Mouse (Mus musculus) limb, embryonic 15.5 days (tissue): Measurements from ENCODE around the gene Tiam2. TPM values are rescaled to one million over a fixed set of nuclear protein-coding genes. Genes with fewer than 3 reads are reported as not detected.

Experiments used
- ATAC-seq: fragments of 200-750 bp; cut with Nextera tagmentation; 2 replicates; pipeline ENCODE4 v1.8.0; 2017; ENCODE audit warnings: low read depth, moderate TSS enrichment; ENCODE audit not compliant: insufficient number of reproducible peaks, low FRiP score, low TSS enrichment
- H3K27ac ChIP-seq: fragments of 300-500 bp; sonication (generic); 2 replicates; pipeline ENCODE4 v1.5.1; 2015; ENCODE audit warnings: moderate library complexity, mild to moderate bottlenecking, inconsistent platforms
- H3K27me3 ChIP-seq: fragments of 300-500 bp; sonication (generic); 2 replicates; pipeline ENCODE4 v1.6.1; 2015; ENCODE audit warnings: inconsistent platforms
- H3K36me3 ChIP-seq: fragments of 300-500 bp; sonication (generic); 2 replicates; pipeline ENCODE4 v1.6.1; 2015; ENCODE audit warnings: inconsistent platforms
- H3K4me1 ChIP-seq: fragments of 300-500 bp; sonication (generic); 2 replicates; pipeline ENCODE4 v1.6.1; 2015; ENCODE audit warnings: inconsistent platforms
- H3K4me2 ChIP-seq: fragments of 300-500 bp; sonication (generic); 2 replicates; pipeline ENCODE4 v1.6.1; 2015; ENCODE audit warnings: mild to moderate bottlenecking, inconsistent platforms
- H3K4me3 ChIP-seq: fragments of 300-500 bp; sonication (generic); 2 replicates; pipeline ENCODE4 v1.5.1; 2015; ENCODE audit warnings: mild to moderate bottlenecking, inconsistent platforms
- H3K9ac ChIP-seq: fragments of 300-500 bp; sonication (generic); 2 replicates; pipeline ENCODE4 v1.6.1; 2015; ENCODE audit warnings: inconsistent platforms
- H3K9me3 ChIP-seq: fragments of 300-500 bp; sonication (generic); 2 replicates; pipeline ENCODE4 v1.6.1; 2016; ENCODE audit warnings: inconsistent platforms
- WGBS: fragments of 180-500 bp; shearing (Covaris S2); methylation state at CpG from one replicate; pipeline ENCODE4 v1.1.7; 2015; 5-methylcytosine and 5-hydroxymethylcytosine counted together
- polyA plus RNA-seq: library from polyadenylated mRNA; unstranded; fragments of >200 nt; fragmentation: Nextera tagmentation; extraction: Ambion mirVana; gene quantifications from 2 replicates; pipeline ENCODE4 v1.2.1, GENCODE M21; 2015

Gene Tiam2
- polyA plus RNA-seq, 1 experiment from 2014 or later: 19.2 TPM

GRCm38 (mm10) chr17:3491667-3492066 lies 165.3 kb downstream of the Tiam2 start:
- Histone ChIP-seq H3K27ac (no peak overlapping the region), H3K4me1 (0 out of 2 replicates have a peak, but pooled peaks cover 3% of the 10 kb centered on the region), H3K4me3 (no peak overlapping the region), H3K27me3 (no peaks in the 10 kb centered on the region), H3K36me3 (peaks cover 30% of the 10 kb centered on the region), H3K4me2 (no peak overlapping the region), H3K9me3 (no peaks in the 10 kb centered on the region), H3K9ac (no peak overlapping the region)
- ATAC-seq: no peak
- 91% methylated on average over 6 of the region's 6 CpGs for WGBS

- no peak overlapping the region for H3K4me3 ChIP-seq
- H3K9me3 ChIP-seq: no peaks in the 10 kb centered on the region
- H3K36me3 ChIP-seq: peaks cover 14% of the 10 kb centered on the region
- ATAC-seq: no peak
- no peak overlapping the region for H3K27ac ChIP-seq
- H3K9ac ChIP-seq: no peak overlapping the region
- no peaks in the 10 kb centered on the region for H3K27me3 ChIP-seq
- no peak overlapping the region for H3K4me2 ChIP-seq
- H3K4me1 ChIP-seq: 0 out of 2 replicates have a peak, but pooled peaks cover 3% of the 10 kb centered on the region
- WGBS: 55% methylated on average over 2 of the region's 2 CpGs
Observed at GRCm38 (mm10) chr17:3495576-3495975, 169.2 kb downstream of the Tiam2 start.

DNA sequence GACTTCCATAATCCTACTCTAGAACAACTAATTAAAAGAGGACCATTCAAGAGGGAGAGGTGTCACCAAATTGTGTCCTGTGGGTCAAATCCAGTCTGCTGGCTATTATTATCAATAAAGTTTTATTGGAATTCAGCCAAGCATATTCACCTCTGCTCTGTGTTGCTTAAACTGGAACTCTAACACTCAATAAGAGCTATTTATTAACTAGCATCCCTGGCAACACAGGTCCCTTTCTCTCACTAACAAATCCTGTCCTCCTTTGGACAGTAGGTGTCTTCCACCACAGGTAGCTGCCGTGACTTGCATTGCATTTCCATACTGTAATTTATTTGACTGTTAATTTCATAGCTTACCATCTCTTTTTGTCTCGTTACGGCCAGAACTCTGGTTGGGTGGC lies 169.7 kb downstream of the Tiam2 start:
- peaks cover 14% of the 10 kb centered on the region for H3K36me3 ChIP-seq
- no peaks in the 10 kb centered on the region for H3K27me3 ChIP-seq
- no peak overlapping the region for H3K27ac ChIP-seq
- H3K4me1 ChIP-seq: 0 out of 2 replicates have a peak, but pooled peaks cover 3% of the 10 kb centered on the region
- H3K4me3 ChIP-seq: no peak overlapping the region
- no peak for ATAC-seq
- no peak overlapping the region for H3K4me2 ChIP-seq
- WGBS: 80% methylated on average over 3 of the region's 3 CpGs
- H3K9me3 ChIP-seq: no peaks in the 10 kb centered on the region
- no peak overlapping the region for H3K9ac ChIP-seq

DNA sequence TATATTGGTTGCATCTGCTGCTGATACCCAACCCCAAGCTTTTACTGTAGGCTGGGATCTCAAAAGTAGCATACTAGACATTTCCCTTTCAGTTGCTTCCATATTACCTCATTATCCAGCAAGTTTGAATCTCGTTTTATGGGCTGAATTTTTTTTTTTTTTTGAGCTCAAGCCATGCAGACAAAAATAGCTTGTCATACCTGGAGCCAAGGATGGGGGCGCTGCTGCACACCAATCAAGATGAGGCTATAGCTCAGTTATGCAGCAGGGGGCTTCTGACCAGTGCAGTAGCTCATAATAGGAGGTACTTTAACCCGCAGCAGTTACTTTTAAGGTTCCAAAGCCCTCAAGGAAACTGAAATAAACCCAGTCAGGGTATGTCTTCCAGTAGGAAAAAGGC lies 171.7 kb downstream of the Tiam2 start:
- Histone ChIP-seq H3K4me1 (0 out of 2 replicates have a peak, but pooled peaks cover 3% of the 10 kb centered on the region), H3K9me3 (no peaks in the 10 kb centered on the region), H3K36me3 (peaks cover 21% of the 10 kb centered on the region), H3K9ac (no peak overlapping the region), H3K27ac (no peak overlapping the region), H3K4me3 (no peak overlapping the region), H3K27me3 (no peaks in the 10 kb centered on the region), H3K4me2 (no peak overlapping the region)
- no peak for ATAC-seq
- 26% methylated on average over 3 of the region's 3 CpGs for WGBS

DNA sequence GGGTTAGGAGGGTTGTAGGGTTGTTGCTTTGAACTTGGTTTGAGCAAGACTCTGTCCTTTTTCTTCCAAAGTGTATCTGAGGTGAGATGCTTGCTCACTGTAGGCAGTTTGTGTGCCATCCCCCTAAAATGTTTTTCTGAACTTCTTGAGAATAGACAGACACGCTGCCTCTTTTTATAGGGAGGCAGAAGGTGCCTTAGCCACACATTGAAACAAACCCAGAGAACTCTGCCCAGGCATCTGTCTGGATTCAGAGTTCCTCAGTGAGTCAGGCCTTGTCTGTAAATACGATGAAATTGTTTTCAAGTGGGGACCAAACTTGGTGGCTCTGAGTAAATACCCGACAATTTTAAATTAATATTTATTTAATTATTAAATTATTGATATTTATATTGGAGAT lies 172.2 kb downstream of the Tiam2 start:
- no peaks in the 10 kb centered on the region for H3K9me3 ChIP-seq
- H3K4me2 ChIP-seq: no peak overlapping the region
- H3K4me1 ChIP-seq: 0 out of 2 replicates have a peak, but pooled peaks cover 3% of the 10 kb centered on the region
- ATAC-seq: no peak
- H3K27ac ChIP-seq: no peak overlapping the region
- 92% methylated on average over 3 of the region's 3 CpGs for WGBS
- H3K4me3 ChIP-seq: no peak overlapping the region
- no peaks in the 10 kb centered on the region for H3K27me3 ChIP-seq
- H3K36me3 ChIP-seq: peaks cover 26% of the 10 kb centered on the region
- no peak overlapping the region for H3K9ac ChIP-seq

DNA sequence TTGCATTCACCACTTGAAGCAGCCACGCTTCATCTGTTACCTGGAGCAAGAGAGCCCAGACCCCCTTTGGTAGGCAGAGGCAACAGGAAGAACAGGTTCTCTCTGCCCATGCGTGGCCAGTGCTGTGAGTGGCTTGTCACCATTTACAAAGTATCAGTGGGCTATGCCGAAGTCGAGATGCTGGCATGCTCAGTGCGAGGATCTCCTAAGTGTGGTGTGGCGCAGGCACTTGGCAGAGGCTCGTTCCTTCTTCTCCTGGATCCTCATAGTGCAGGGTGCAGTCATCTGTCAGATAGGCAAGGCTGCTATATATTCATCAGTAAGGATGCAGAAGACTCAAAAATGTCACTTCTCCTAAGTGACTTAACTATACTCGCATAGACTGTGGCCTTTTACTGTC lies 173.1 kb downstream of the Tiam2 start:
- H3K9me3 ChIP-seq: no peaks in the 10 kb centered on the region
- no peak overlapping the region for H3K9ac ChIP-seq
- H3K36me3 ChIP-seq: peaks cover 35% of the 10 kb centered on the region
- WGBS: 90% methylated on average over 8 of the region's 8 CpGs
- no peak overlapping the region for H3K4me2 ChIP-seq
- no peak overlapping the region for H3K27ac ChIP-seq
- 0 out of 2 replicates have a peak, but pooled peaks cover 3% of the 10 kb centered on the region for H3K4me1 ChIP-seq
- H3K4me3 ChIP-seq: no peak overlapping the region
- H3K27me3 ChIP-seq: no peaks in the 10 kb centered on the region
- no peak for ATAC-seq

GRCm38 (mm10) chr17:3500076-3500475 lies 173.7 kb downstream of the Tiam2 start:
- H3K4me2 ChIP-seq: no peak overlapping the region
- no peaks in the 10 kb centered on the region for H3K9me3 ChIP-seq
- 88% methylated on average over 6 of the region's 6 CpGs for WGBS
- no peaks in the 10 kb centered on the region for H3K27me3 ChIP-seq
- H3K36me3 ChIP-seq: peaks cover 35% of the 10 kb centered on the region
- no peak overlapping the region for H3K27ac ChIP-seq
- H3K4me1 ChIP-seq: 0 out of 2 replicates have a peak, but pooled peaks cover 3% of the 10 kb centered on the region
- ATAC-seq: no peak
- no peak overlapping the region for H3K4me3 ChIP-seq
- H3K9ac ChIP-seq: no peak overlapping the region

DNA sequence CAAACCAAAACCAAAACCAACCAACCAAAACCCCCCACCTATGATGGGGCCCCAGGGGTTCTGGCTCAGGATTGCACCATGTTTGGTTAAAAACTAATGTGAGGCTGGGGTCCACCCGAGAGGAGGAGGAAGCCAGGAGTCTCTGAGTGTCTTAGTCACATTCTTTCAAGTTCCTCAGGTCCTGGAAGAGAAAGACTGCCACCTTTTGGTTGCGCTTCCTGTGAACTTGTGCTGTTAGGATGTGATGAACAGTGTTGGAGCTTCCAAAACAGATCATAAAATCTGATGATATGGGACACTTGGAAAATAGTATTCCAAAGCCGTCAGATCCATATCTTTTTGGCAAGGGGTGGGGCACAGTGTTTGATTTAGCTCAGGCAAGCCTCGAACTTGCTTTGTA lies 174.6 kb downstream of the Tiam2 start:
- WGBS: 80% methylated on average over 4 of the region's 4 CpGs
- no peak overlapping the region for H3K4me3 ChIP-seq
- H3K9me3 ChIP-seq: no peaks in the 10 kb centered on the region
- peaks cover 33% of the 10 kb centered on the region for H3K36me3 ChIP-seq
- no peak overlapping the region for H3K27ac ChIP-seq
- ATAC-seq: no peak
- no peak overlapping the region for H3K4me2 ChIP-seq
- H3K9ac ChIP-seq: no peak overlapping the region
- H3K4me1 ChIP-seq: no peaks in the 10 kb centered on the region
- no peaks in the 10 kb centered on the region for H3K27me3 ChIP-seq

GRCm38 (mm10) chr17:3505711-3506110 lies 179.3 kb downstream of the Tiam2 start:
- 96% methylated on average over 1 of the region's 1 CpGs for WGBS
- no peak overlapping the region for H3K4me3 ChIP-seq
- peaks cover 59% of the 10 kb centered on the region for H3K36me3 ChIP-seq
- H3K27me3 ChIP-seq: no peaks in the 10 kb centered on the region
- no peak overlapping the region for H3K9ac ChIP-seq
- H3K4me2 ChIP-seq: no peak overlapping the region
- H3K9me3 ChIP-seq: no peaks in the 10 kb centered on the region
- H3K27ac ChIP-seq: no peak overlapping the region
- no peaks in the 10 kb centered on the region for H3K4me1 ChIP-seq
- ATAC-seq: no peak

DNA sequence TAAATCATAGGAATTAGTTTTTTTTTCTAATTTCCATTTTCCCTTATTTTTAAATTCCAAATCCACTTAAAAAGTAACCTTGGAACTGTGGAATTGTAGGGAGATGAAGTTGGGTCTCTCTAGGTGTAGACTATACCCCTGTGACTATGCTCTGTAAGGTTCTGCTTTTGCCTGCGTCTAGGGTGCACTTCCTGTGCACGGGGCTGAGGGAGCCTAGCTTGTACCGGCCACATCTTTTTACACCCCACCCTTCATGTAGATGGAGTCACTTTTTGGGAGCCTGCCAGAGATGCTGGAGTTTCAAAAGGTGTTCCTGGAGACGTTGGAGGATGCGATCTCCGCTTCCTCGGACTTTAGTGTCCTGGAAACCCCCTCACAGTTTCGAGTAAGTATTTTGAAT lies 180.1 kb downstream of the Tiam2 start:
- peaks cover 65% of the 10 kb centered on the region for H3K36me3 ChIP-seq
- H3K4me1 ChIP-seq: no peaks in the 10 kb centered on the region
- H3K4me3 ChIP-seq: no peak overlapping the region
- H3K9me3 ChIP-seq: no peaks in the 10 kb centered on the region
- H3K9ac ChIP-seq: no peak overlapping the region
- ATAC-seq: no peak
- no peak overlapping the region for H3K27ac ChIP-seq
- no peaks in the 10 kb centered on the region for H3K27me3 ChIP-seq
- 79% methylated on average over 8 of the region's 8 CpGs for WGBS
- H3K4me2 ChIP-seq: no peak overlapping the region

DNA sequence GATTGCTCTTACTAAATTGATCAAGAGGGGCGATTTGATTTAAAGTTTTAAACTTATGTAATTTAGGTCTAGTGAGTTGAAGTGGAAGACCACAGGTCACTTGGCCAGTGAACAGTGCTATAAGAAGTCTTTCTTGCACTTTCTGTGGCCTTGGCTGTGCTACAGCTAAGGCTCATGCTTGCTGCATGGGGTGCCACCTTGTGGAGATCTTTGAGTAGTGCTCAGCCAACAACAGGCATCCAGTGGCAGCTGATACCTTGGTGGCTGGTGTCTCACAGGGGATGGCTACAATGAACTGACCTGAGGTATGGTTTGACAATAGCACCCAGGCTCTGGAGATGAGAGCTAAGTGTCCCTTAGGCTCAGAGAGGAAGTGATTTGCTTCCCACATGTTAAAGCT lies 183.5 kb downstream of the Tiam2 start:
- Histone ChIP-seq H3K4me2 (no peak overlapping the region), H3K36me3 (peaks cover 59% of the 10 kb centered on the region), H3K27me3 (no peaks in the 10 kb centered on the region), H3K9me3 (no peaks in the 10 kb centered on the region), H3K27ac (no peak overlapping the region), H3K4me3 (no peak overlapping the region), H3K4me1 (no peaks in the 10 kb centered on the region), H3K9ac (no peak overlapping the region)
- 13% methylated on average over 1 of the region's 1 CpGs for WGBS
- no peak for ATAC-seq

GRCm38 (mm10) chr17:3514316-3514715 lies 187.9 kb downstream of the Tiam2 start:
- Histone ChIP-seq H3K9me3 (no peaks in the 10 kb centered on the region), H3K4me2 (no peak overlapping the region), H3K27me3 (no peaks in the 10 kb centered on the region), H3K27ac (no peak overlapping the region), H3K4me1 (no peaks in the 10 kb centered on the region), H3K4me3 (no peak overlapping the region), H3K36me3 (peaks cover 67% of the 10 kb centered on the region), H3K9ac (no peak overlapping the region)
- no peak for ATAC-seq
- 80% methylated on average over 5 of the region's 5 CpGs for WGBS

DNA sequence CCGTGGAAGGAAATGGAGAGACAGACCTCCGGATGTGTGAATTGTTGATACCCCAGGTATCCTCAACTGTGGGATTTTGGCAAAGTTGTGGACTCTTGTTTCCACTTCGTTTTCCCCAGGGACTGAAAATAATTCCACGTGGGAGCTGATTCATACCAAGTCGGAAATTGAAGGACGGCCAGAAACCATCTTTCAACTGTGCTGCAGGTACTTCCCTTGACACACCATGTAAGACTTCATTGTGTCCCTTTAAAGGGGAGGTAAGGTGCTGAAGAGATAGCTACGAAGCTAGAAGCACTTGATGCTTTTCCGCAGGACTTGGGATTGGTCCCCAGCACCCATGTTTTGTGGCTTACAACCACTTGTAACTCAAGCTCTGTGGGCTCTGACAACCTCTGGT lies 189.5 kb downstream of the Tiam2 start:
- no peak overlapping the region for H3K9ac ChIP-seq
- H3K9me3 ChIP-seq: no peaks in the 10 kb centered on the region
- H3K4me3 ChIP-seq: no peak overlapping the region
- 90% methylated on average over 8 of the region's 8 CpGs for WGBS
- no peak overlapping the region for H3K27ac ChIP-seq
- H3K36me3 ChIP-seq: peaks cover 70% of the 10 kb centered on the region
- ATAC-seq: no peak
- H3K27me3 ChIP-seq: no peaks in the 10 kb centered on the region
- H3K4me1 ChIP-seq: no peaks in the 10 kb centered on the region
- H3K4me2 ChIP-seq: no peak overlapping the region
